Mouse (Mus musculus) kidney, postnatal 14 days (tissue): ENCODE results near the gene Socs5.
A peak's percentile ranks its signal among the peaks of the same experiment; 100 is the strongest.

ENCODE experiments used
- DNase-seq: peaks from one replicate; pipeline ENCODE4 v3.0.0; 2022; ENCODE audit warnings: mixed read lengths

Socs5 gene

GRCm38 (mm10) chr17:87169076-87169475 lies 61.6 kb downstream of the Socs5 start:
- no peak for DNase-seq

GRCm38 (mm10) chr17:87170364-87170763 lies 62.9 kb downstream of the Socs5 start:
- no peak for DNase-seq

- DNase-seq, result no peak
Measured at GRCm38 (mm10) chr17:87172031-87172430, 64.6 kb downstream of the Socs5 start.

DNA sequence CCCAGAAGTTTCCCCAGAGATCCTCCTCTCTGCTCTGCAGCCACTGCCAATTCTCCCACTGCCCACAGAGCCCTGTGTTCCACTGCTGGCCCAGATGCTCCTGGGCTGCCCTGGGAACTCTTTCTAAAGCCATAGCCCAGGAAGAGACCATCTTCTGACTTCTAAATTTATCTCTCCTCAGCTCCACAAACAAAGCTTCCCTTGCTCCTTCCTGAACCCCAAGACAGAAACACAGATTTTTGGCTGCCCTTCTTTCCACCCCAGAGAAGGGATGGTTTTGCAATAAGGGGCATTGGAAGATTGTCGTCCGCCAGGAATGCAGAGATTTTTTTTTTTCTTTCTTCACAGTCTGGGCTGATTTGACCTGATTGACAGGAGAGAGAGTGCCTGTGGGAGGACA lies 66.5 kb downstream of the Socs5 start:
- no peak for DNase-seq

- DNase-seq, result peak; percentile 44
Measured at GRCm38 (mm10) chr17:87174651-87175331, 67.3 kb downstream of the Socs5 start.

- DNase-seq, result peak; percentile 61
Measured at GRCm38 (mm10) chr17:87176066-87177012, 68.9 kb downstream of the Socs5 start.

GRCm38 (mm10) chr17:87178596-87179590 lies 71.4 kb downstream of the Socs5 start:
- no peak for DNase-seq

DNA sequence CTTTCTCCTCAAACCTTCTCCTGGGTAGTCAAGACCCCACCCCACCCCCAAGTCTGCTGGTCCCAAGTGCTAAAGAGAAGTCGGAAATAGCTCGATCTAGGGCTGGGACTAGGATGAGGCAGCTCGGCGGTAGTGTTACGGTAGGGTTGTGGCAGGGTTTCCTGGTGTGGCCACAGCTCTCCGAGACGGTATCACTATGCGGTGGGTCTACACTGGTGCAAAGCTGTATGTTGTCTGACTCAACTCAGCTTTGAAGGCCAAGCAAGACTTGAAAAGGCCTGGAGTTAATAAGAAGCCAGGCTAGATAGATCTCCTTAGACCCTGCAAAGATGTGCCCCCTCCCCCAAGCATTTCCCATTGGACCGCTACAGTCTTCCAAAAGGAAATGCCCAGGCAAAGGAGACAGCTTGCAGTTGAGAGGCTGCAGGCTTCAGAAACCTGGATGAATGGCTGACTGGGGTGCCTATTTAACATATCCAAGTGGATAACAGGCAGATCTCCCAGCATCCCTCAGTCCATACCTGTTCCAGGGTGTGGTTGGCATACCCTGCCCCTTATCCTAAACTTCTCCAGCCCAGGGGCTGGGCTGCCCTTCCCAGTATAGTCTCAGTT lies 72.6 kb downstream of the Socs5 start:
- DNase-seq, result no peak

- DNase-seq, result no peak
Measured at GRCm38 (mm10) chr17:87181683-87182346, 74.3 kb downstream of the Socs5 start.

GRCm38 (mm10) chr17:87185461-87186066 lies 78.1 kb downstream of the Socs5 start:
- no peak for DNase-seq

- DNase-seq, result no peak
Measured at GRCm38 (mm10) chr17:87187005-87187404, 79.5 kb downstream of the Socs5 start.
